Mouse (Mus musculus) hindbrain, postnatal 0 days (tissue): Measurements from ENCODE around the gene Pdk2. TPM values are rescaled to one million over a fixed set of nuclear protein-coding genes. Genes with fewer than 3 reads are reported as not detected.

Source experiments
- ATAC-seq: fragments of 200-750 bp; cut with Nextera tagmentation; 2 replicates; pipeline ENCODE4 v1.8.0; 2017; ENCODE audit warnings: mild to moderate bottlenecking, moderate TSS enrichment, moderate library complexity
- DNase-seq: peaks from one replicate; pipeline ENCODE4 v3.0.0-alpha.2; 2015; ENCODE audit warnings: low spot score
- H3K27ac ChIP-seq: fragments of 300-500 bp; sonication (generic); 2 replicates; pipeline ENCODE4 v1.5.1; 2014; ENCODE audit warnings: mild to moderate bottlenecking
- H3K27me3 ChIP-seq: fragments of 300-500 bp; sonication (generic); 2 replicates; pipeline ENCODE4 v1.6.1; 2014; ENCODE audit warnings: low read length, mixed read lengths; ENCODE audit not compliant: insufficient read depth
- H3K36me3 ChIP-seq: fragments of 300-500 bp; sonication (generic); 2 replicates; pipeline ENCODE4 v1.6.1; 2014; ENCODE audit warnings: low read length, mixed read lengths; ENCODE audit not compliant: insufficient read depth
- H3K4me1 ChIP-seq: fragments of 300-500 bp; sonication (generic); 2 replicates; pipeline ENCODE4 v1.6.1; 2014; ENCODE audit warnings: antibody characterized with exemption, low read length, mixed read lengths; ENCODE audit not compliant: insufficient read depth
- H3K4me2 ChIP-seq: fragments of 300-500 bp; sonication (generic); 2 replicates; pipeline ENCODE4 v1.6.1; 2014; ENCODE audit warnings: low read depth, mild to moderate bottlenecking, low read length, moderate library complexity, mixed read lengths
- H3K4me3 ChIP-seq: fragments of 300-500 bp; sonication (generic); 2 replicates; pipeline ENCODE4 v1.5.1; 2014; ENCODE audit warnings: low read length
- H3K9ac ChIP-seq: fragments of 300-500 bp; sonication (generic); replicated peaks from 2 replicates; pipeline ENCODE4 v1.6.1; 2014; ENCODE audit warnings: mild to moderate bottlenecking, low read length, moderate library complexity, mixed read lengths
- H3K9me3 ChIP-seq: fragments of 300-500 bp; sonication (generic); 2 replicates; pipeline ENCODE4 v1.6.1; 2016; ENCODE audit warnings: low read length, mixed read lengths
- CTCF ChIP-seq: IDR thresholded peaks from 2 replicates; pipeline ENCODE4 v1.5.1; 2016; ENCODE audit warnings: antibody characterized with exemption, control low read depth, low read depth
- WGBS: fragments of 180-500 bp; shearing (Covaris S2); extraction: QIAGEN DNeasy Blood & Tissue Kit; methylation state at CpG from one replicate; pipeline ENCODE4 v1.1.7; 2014; 5-methylcytosine and 5-hydroxymethylcytosine counted together
- polyA plus RNA-seq: library from polyadenylated mRNA; unstranded; fragments of >200 nt; fragmentation: Nextera tagmentation; extraction: Ambion mirVana; gene quantifications from 2 replicates; pipeline ENCODE4 v1.2.1, GENCODE M21; 2015
- total RNA-seq: library from RNA; depleted of rRNA; stranded (reverse); fragments of >200 nt; gene quantifications from 2 replicates; pipeline ENCODE4 v1.2.3, GENCODE M21; 2014

Pdk2 gene
- total and polyA plus RNA-seq, 2 experiments from 2014 or later, result 25.0 to 49.0 TPM

DNA sequence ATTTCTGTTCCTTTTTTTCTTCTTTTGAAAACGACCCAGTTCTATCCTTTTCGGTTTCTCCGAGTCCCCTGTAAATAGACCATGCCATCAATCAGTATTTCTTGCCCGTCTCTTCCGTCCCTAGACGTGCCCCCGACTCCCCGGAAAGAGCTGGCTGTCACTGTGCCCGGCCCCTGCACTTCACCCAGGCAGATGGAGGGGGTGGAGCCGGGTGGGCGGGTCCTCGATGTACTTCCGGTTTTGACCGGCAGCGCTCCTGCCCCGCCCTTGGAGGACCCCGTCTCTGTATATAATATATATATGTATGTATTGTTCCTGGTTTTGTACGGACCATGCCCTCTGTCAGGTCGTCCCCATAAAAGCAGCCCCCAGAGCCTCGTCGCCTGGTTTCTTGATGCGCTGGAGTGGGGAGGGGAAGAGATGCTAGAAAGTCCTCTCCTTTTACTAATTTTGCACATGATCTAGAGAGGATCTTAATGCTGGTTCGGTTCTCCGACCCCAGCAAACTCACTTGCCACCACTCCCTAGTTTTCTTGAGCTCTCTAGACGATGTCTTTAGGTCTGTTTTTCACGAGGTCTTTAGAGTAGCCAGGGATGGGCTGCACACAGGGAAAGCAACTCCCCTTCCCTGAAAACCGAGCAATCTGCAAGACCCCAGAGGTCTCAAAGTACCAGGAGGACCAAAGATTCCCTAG lies 34.5 kb downstream of the Pdk2 start:
- peak overlapping the region; percentile 61 for H3K4me2 ChIP-seq
- H3K36me3 ChIP-seq, result peaks cover 42% of the 10 kb centered on the region
- 1% methylated on average over 27 of the region's 27 CpGs for WGBS
- peaks cover 22% of the 10 kb centered on the region; the same call in 1 of the 2 replicates for H3K4me1 ChIP-seq
- H3K9me3 ChIP-seq, result no peaks in the 10 kb centered on the region
- peak overlapping the region; percentile 30 for H3K4me3 ChIP-seq
- no peaks in the 10 kb centered on the region for H3K27me3 ChIP-seq
- peak overlapping the region; percentile 78 for H3K27ac ChIP-seq
- ATAC-seq, result peak; percentile 61
- H3K9ac ChIP-seq, result peak overlapping the region; percentile 42
- no peak; the same call in 1 of the 2 replicates for TF ChIP-seq CTCF
- DNase-seq, result peak; percentile 91

DNA sequence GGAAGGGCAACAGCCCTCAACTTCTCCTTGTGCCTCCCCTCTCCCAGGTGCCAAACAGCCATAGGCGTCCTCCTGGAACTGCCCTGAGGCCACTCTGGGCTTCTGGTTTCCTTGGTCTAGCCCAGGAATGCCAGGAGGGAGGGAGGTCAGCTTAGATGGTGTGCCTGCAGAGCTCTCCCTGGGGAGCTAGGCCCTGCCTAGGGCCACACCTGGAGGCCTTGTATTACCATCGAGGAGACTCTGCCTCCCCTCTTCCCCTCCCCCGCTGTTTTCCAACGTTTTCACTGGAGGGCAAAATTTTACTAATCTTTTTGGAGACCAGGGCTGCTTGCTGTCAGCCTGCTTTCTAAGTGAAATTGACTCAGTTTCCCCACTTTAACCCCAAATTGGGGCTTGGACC lies 35.1 kb downstream of the Pdk2 start:
- Histone ChIP-seq H3K4me1 (peaks cover 20% of the 10 kb centered on the region; the same call in 1 of the 2 replicates), H3K9ac (no peak overlapping the region; the same call in 1 of the 2 replicates), H3K9me3 (no peaks in the 10 kb centered on the region), H3K27me3 (no peaks in the 10 kb centered on the region), H3K4me3 (peak overlapping the region; percentile 30; the same call in 1 of the 2 replicates), H3K36me3 (peaks cover 45% of the 10 kb centered on the region), H3K27ac (peak overlapping the region; percentile 78), H3K4me2 (peak overlapping the region; percentile 61; the same call in 1 of the 2 replicates)
- TF ChIP-seq CTCF, result no peak
- WGBS, result 47% methylated on average over 4 of the region's 4 CpGs
- DNase-seq (no peak), ATAC-seq (no peak)

DNA sequence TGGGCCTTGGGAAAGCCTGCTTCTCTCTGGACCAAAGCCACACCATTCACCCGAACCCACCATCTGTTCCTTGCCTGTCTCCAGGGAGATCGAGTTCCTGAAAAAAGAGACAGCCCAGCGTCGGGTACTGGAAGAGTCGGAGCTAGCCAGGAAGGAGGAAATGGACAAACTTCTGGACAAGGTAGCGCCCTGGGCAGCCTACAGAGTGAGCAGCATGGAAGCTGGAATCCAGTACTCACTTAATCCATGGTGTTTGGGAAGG lies 36.3 kb downstream of the Pdk2 start:
- no peak overlapping the region for H3K9ac ChIP-seq
- ATAC-seq (no peak), DNase-seq (no peak)
- no peaks in the 10 kb centered on the region for H3K27me3 ChIP-seq
- H3K4me2 ChIP-seq, result no peak overlapping the region
- no peak overlapping the region for H3K4me3 ChIP-seq
- TF ChIP-seq CTCF, result no peak
- H3K27ac ChIP-seq, result 0 out of 2 replicates have a peak overlapping the region, but pooled peaks have one; percentile 4
- peaks cover 26% of the 10 kb centered on the region for H3K4me1 ChIP-seq
- no peaks in the 10 kb centered on the region for H3K9me3 ChIP-seq
- peaks cover 49% of the 10 kb centered on the region for H3K36me3 ChIP-seq
- WGBS, result 39% methylated on average over 6 of the region's 6 CpGs

GRCm38 (mm10) chr11:95004136-95004936 lies 36.8 kb downstream of the Pdk2 start:
- no peaks in the 10 kb centered on the region for H3K27me3 ChIP-seq
- ATAC-seq (no peak), DNase-seq (no peak)
- no peak overlapping the region for H3K4me3 ChIP-seq
- H3K9ac ChIP-seq, result no peak overlapping the region
- TF ChIP-seq CTCF, result no peak
- peak overlapping the region; percentile 4; the same call in 1 of the 2 replicates for H3K27ac ChIP-seq
- no peak overlapping the region for H3K4me2 ChIP-seq
- peaks cover 26% of the 10 kb centered on the region for H3K4me1 ChIP-seq
- H3K36me3 ChIP-seq, result peaks cover 54% of the 10 kb centered on the region
- H3K9me3 ChIP-seq, result no peaks in the 10 kb centered on the region
- WGBS, result 81% methylated on average over 12 of the region's 12 CpGs

DNA sequence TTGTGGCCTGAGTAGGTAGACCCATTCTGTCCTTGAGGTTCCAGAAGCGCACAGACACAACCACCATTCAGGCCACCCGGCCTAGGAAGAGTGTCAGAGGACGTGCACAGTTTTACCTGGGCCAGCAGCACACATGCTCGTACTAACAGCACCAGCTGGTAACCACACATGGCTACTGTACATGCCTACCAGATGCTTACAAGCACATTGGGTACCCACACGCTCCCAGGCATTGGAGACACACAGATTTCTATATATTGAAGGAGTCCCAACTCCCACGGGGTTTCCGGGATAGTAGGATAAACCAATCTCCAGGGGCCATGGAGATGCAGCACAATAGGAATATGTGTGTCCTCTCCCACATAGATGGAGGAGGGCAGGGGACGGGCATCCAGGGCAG lies 38.4 kb downstream of the Pdk2 start:
- WGBS, result 92% methylated on average over 8 of the region's 8 CpGs
- H3K4me1 ChIP-seq, result peaks cover 25% of the 10 kb centered on the region
- peaks cover 60% of the 10 kb centered on the region for H3K36me3 ChIP-seq
- no peak overlapping the region for H3K9ac ChIP-seq
- DNase-seq (no peak), ATAC-seq (no peak)
- no peak for TF ChIP-seq CTCF
- H3K27ac ChIP-seq, result no peak overlapping the region
- no peak overlapping the region for H3K4me2 ChIP-seq
- no peaks in the 10 kb centered on the region for H3K27me3 ChIP-seq
- H3K4me3 ChIP-seq, result no peak overlapping the region
- H3K9me3 ChIP-seq, result no peaks in the 10 kb centered on the region

GRCm38 (mm10) chr11:95001584-95002347 lies 39.4 kb downstream of the Pdk2 start:
- no peak overlapping the region for H3K4me3 ChIP-seq
- ATAC-seq, result no peak
- no peak overlapping the region for H3K27ac ChIP-seq
- no peaks in the 10 kb centered on the region for H3K9me3 ChIP-seq
- peaks cover 68% of the 10 kb centered on the region for H3K36me3 ChIP-seq
- H3K27me3 ChIP-seq, result no peaks in the 10 kb centered on the region
- no peak overlapping the region for H3K4me2 ChIP-seq
- DNase-seq, result no peak
- H3K9ac ChIP-seq, result no peak overlapping the region
- H3K4me1 ChIP-seq, result peaks cover 20% of the 10 kb centered on the region
- 77% methylated on average over 21 of the region's 21 CpGs for WGBS
- TF ChIP-seq CTCF, result no peak
